Mouse (Mus musculus): ENCODE data around the gene Pinlyp.

GRCm38 (mm10) chr7:24544506-24544905, 1.4 kb downstream of the Pinlyp start:
- TF ChIP-seq CTCF (conservative IDR thresholded peaks at IDR 0.05; ENCODE audit: insufficient read depth, insufficient read length, low read depth, low read length) (no peak), POLR2A (IDR thresholded peaks at IDR 0.05; ENCODE audit: low read depth, low read length) (no peak)

Data from kidney, adult 2 months (tissue).